Mouse (Mus musculus) liver, embryonic 16.5 days (tissue): ENCODE measurements at regions not wholly inside any gene's neighbourhood (a gene's known extent, or its start where the extent isn't known, plus 50 kb on each side); places are given as distances from the start of the nearest gene placed in this dataset.

ENCODE experiments used
- ATAC-seq: fragments of 200-750 bp; cut with Nextera tagmentation; 2 replicates; pipeline ENCODE4 v1.8.0; 2017; ENCODE audit warnings: low read depth, mild to moderate bottlenecking, moderate number of reproducible peaks, moderate library complexity
- H3K27ac ChIP-seq: fragments of 300-500 bp; sonication (generic); 2 replicates; pipeline ENCODE4 v1.5.1; 2014; ENCODE audit warnings: mild to moderate bottlenecking, low read length
- H3K27me3 ChIP-seq: fragments of 300-500 bp; sonication (generic); 2 replicates; pipeline ENCODE4 v1.6.1; 2014; ENCODE audit warnings: low read depth, low read length, mixed read lengths; ENCODE audit not compliant: control insufficient read depth, insufficient read depth
- H3K36me3 ChIP-seq: fragments of 300-500 bp; sonication (generic); 2 replicates; pipeline ENCODE4 v1.6.1; 2014; ENCODE audit warnings: mild to moderate bottlenecking; ENCODE audit not compliant: control insufficient read depth, insufficient read depth
- H3K4me1 ChIP-seq: fragments of 300-500 bp; sonication (generic); 2 replicates; pipeline ENCODE4 v1.6.1; 2014; ENCODE audit warnings: low read depth, low read length, mixed read lengths; ENCODE audit not compliant: control insufficient read depth
- H3K4me2 ChIP-seq: fragments of 300-500 bp; sonication (generic); 2 replicates; pipeline ENCODE4 v1.6.1; 2014; ENCODE audit warnings: low read depth, low read length, mixed read lengths
- H3K4me3 ChIP-seq: fragments of 300-500 bp; sonication (generic); 2 replicates; pipeline ENCODE4 v1.5.1; 2014; ENCODE audit warnings: low read depth, mild to moderate bottlenecking, low read length
- H3K9ac ChIP-seq: fragments of 300-500 bp; sonication (generic); 2 replicates; pipeline ENCODE4 v1.6.1; 2014; ENCODE audit warnings: low read depth, low read length
- H3K9me3 ChIP-seq: fragments of 300-500 bp; sonication (generic); replicated peaks from 2 replicates; pipeline ENCODE4 v1.6.1; 2016; ENCODE audit warnings: low read length; ENCODE audit not compliant: control insufficient read depth
- WGBS: fragments of 180-500 bp; shearing (Covaris S2); extraction: QIAGEN DNeasy Blood & Tissue Kit; methylation state at CpG from one replicate; pipeline ENCODE4 v1.1.7; 2014; ENCODE audit not compliant: insufficient replicate concordance; 5-methylcytosine and 5-hydroxymethylcytosine counted together

- 63% methylated on average over 8 of the region's 8 CpGs for WGBS
- no peak for ATAC-seq
- H3K9me3 ChIP-seq: no peaks in the 10 kb centered on the region
- H3K9ac ChIP-seq: no peak overlapping the region
- H3K4me3 ChIP-seq: no peak overlapping the region
- no peaks in the 10 kb centered on the region for H3K4me1 ChIP-seq
- no peaks in the 10 kb centered on the region for H3K36me3 ChIP-seq
- H3K27me3 ChIP-seq: no peaks in the 10 kb centered on the region
- H3K4me2 ChIP-seq: no peak overlapping the region
- H3K27ac ChIP-seq: no peak overlapping the region
Measured at GRCm38 (mm10) chr14:61931811-61932210, 324.6 kb downstream of the Kcnrg start.

GRCm38 (mm10) chr14:61941682-61942081 is 334.4 kb downstream of the Kcnrg start:
- Histone ChIP-seq H3K4me1 (no peaks in the 10 kb centered on the region), H3K27ac (no peak overlapping the region), H3K9me3 (no peaks in the 10 kb centered on the region), H3K9ac (no peak overlapping the region), H3K4me3 (no peak overlapping the region), H3K4me2 (no peak overlapping the region), H3K36me3 (no peaks in the 10 kb centered on the region), H3K27me3 (no peaks in the 10 kb centered on the region)
- ATAC-seq: no peak
- WGBS: 72% methylated on average over 7 of the region's 7 CpGs

- H3K9me3 ChIP-seq: no peaks in the 10 kb centered on the region
- H3K4me3 ChIP-seq: no peak overlapping the region
- no peak overlapping the region for H3K27ac ChIP-seq
- ATAC-seq: no peak
- no peak overlapping the region for H3K4me2 ChIP-seq
- no peaks in the 10 kb centered on the region for H3K36me3 ChIP-seq
- 48% methylated on average over 5 of the region's 5 CpGs for WGBS
- H3K27me3 ChIP-seq: no peaks in the 10 kb centered on the region
- H3K4me1 ChIP-seq: no peaks in the 10 kb centered on the region
- H3K9ac ChIP-seq: no peak overlapping the region
Measured at GRCm38 (mm10) chr14:61945659-61946058, 338.4 kb downstream of the Kcnrg start.

GRCm38 (mm10) chr14:61949446-61949845 is 342.2 kb downstream of the Kcnrg start:
- 69% methylated on average over 6 of the region's 6 CpGs for whole genome bisulfite sequencing
- H3K9ac ChIP-seq: no peak overlapping the region

GRCm38 (mm10) chr14:61950004-61950403 is 342.4 kb upstream of the Rnaseh2b start:
- H3K9me3 ChIP-seq: no peaks in the 10 kb centered on the region
- ATAC-seq: no peak
- no peaks in the 10 kb centered on the region for H3K36me3 ChIP-seq
- no peak overlapping the region for H3K27ac ChIP-seq
- no peak overlapping the region for H3K4me3 ChIP-seq
- WGBS: 34% methylated on average over 3 of the region's 3 CpGs
- no peak overlapping the region for H3K4me2 ChIP-seq
- H3K9ac ChIP-seq: no peak overlapping the region
- H3K4me1 ChIP-seq: no peaks in the 10 kb centered on the region
- no peaks in the 10 kb centered on the region for H3K27me3 ChIP-seq

More at GRCm38 (mm10) chr14:61949446-61949845, 342.2 kb downstream of the Kcnrg start:
- Histone ChIP-seq H3K27me3 (no peaks in the 10 kb centered on the region), H3K9me3 (no peaks in the 10 kb centered on the region), H3K36me3 (no peaks in the 10 kb centered on the region), H3K27ac (no peak overlapping the region), H3K4me2 (no peak overlapping the region), H3K4me1 (no peaks in the 10 kb centered on the region), H3K4me3 (no peak overlapping the region)
- ATAC-seq: no peak

- Histone ChIP-seq H3K9me3 (no peaks in the 10 kb centered on the region), H3K9ac (no peak overlapping the region), H3K36me3 (no peaks in the 10 kb centered on the region), H3K4me2 (no peak overlapping the region), H3K4me1 (no peaks in the 10 kb centered on the region), H3K4me3 (no peak overlapping the region), H3K27ac (no peak overlapping the region), H3K27me3 (no peaks in the 10 kb centered on the region)
- WGBS: 55% methylated on average over 4 of the region's 4 CpGs
- ATAC-seq: no peak
Measured at GRCm38 (mm10) chr14:61953029-61953428, 339.4 kb upstream of the Rnaseh2b start.

GRCm38 (mm10) chr14:61955416-61955815 is 337.0 kb upstream of the Rnaseh2b start:
- H3K27me3 ChIP-seq: no peaks in the 10 kb centered on the region
- H3K9me3 ChIP-seq: no peaks in the 10 kb centered on the region
- no peaks in the 10 kb centered on the region for H3K4me1 ChIP-seq
- H3K27ac ChIP-seq: no peak overlapping the region
- no peak for ATAC-seq
- H3K36me3 ChIP-seq: no peaks in the 10 kb centered on the region
- no peak overlapping the region for H3K4me2 ChIP-seq
- no peak overlapping the region for H3K4me3 ChIP-seq
- H3K9ac ChIP-seq: no peak overlapping the region

- 59% methylated on average over 4 of the region's 4 CpGs for WGBS
- Histone ChIP-seq H3K27ac (no peak overlapping the region), H3K27me3 (no peaks in the 10 kb centered on the region), H3K4me1 (no peaks in the 10 kb centered on the region), H3K9ac (no peak overlapping the region), H3K9me3 (no peaks in the 10 kb centered on the region), H3K4me3 (no peak overlapping the region), H3K36me3 (no peaks in the 10 kb centered on the region), H3K4me2 (no peak overlapping the region)
- no peak for ATAC-seq
Measured at GRCm38 (mm10) chr14:61960243-61960957, 332.0 kb upstream of the Rnaseh2b start.

- no peak overlapping the region for H3K4me3 ChIP-seq
- ATAC-seq: peak; percentile 32; the same call in 1 of the 2 replicates
- H3K9ac ChIP-seq: no peak overlapping the region
- H3K9me3 ChIP-seq: no peaks in the 10 kb centered on the region
- no peaks in the 10 kb centered on the region for H3K36me3 ChIP-seq
- 46% methylated on average over 1 of the region's 1 CpGs for WGBS
- no peaks in the 10 kb centered on the region for H3K27me3 ChIP-seq
- H3K4me2 ChIP-seq: no peak overlapping the region
- no peaks in the 10 kb centered on the region for H3K4me1 ChIP-seq
- H3K27ac ChIP-seq: no peak overlapping the region
Measured at GRCm38 (mm10) chr14:61968467-61968866, 323.9 kb upstream of the Rnaseh2b start.
